Mouse (Mus musculus): ENCODE measurements around the gene Kcnmb1.

Gene Kcnmb1

DNA sequence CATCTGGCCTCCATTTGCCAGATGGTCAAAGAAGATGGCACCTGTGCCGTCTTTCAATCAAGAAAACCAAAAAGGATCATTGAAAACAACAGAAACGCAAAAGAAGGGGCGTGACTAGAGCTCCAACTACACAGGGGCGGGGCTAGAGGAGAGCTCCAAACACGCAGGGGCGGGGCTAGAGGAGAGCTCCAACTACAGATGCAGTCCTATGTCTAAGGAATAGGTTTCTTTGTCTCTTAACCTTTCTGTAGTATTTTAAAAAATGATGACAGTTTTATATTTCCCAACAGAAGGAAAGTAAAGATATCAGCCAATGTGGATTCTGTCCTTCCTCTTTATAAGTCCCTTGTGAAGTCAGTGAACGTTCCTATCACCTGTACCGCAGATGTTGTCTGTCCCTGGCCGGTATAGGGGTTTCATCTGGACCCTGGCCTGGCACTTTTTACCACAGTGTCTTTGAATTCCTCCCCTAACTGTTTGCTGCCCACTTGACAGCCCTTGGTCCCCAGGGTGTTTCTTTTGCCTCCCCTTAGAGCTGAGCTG is 18.0 kb upstream of the Kcnmb1 start:
- no peak for DNase-seq (ENCODE audit: low spot score)

DNA sequence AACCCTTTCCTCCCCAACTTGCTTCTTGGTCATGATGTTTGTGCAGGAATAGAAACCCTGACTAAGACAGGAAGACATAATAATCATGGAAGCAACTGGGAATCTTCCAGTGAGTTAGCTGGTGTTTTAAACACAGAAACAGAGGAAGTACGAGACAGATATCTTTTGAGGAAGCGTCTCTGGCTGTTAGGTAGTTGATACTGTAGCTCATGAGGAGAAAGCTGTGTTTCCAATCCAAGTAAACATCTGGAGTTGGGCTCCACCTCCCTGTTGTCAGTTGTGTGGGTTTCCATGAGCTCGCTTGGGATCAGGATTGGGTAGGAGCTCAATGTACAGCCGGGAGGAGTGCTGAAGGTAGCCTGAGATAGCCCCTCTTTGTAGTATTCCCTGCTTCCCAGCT is 16.3 kb upstream of the Kcnmb1 start:
- no peak for DNase-seq (ENCODE audit: low spot score)

DNA sequence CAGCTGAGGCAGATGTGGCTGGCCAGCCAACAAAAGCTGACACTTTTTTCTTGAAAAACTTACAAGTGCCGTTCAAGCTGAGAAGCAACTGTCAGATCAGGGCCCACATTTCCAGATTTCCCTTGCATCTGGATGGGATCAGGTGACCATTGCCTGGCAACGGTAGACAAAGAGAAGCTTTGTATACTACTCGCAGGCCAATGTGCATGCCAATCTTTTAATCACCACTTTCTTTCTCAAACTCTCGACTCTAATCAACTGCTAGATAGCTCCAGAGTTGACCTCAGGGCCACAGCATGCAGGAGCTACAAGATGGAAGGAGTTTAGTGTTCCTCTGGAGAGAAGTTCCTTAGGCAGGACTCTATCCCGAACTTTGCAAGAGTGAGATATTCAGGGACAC is 11.7 kb upstream of the Kcnmb1 start:
- DNase-seq (ENCODE audit: low spot score), result no peak

DNA sequence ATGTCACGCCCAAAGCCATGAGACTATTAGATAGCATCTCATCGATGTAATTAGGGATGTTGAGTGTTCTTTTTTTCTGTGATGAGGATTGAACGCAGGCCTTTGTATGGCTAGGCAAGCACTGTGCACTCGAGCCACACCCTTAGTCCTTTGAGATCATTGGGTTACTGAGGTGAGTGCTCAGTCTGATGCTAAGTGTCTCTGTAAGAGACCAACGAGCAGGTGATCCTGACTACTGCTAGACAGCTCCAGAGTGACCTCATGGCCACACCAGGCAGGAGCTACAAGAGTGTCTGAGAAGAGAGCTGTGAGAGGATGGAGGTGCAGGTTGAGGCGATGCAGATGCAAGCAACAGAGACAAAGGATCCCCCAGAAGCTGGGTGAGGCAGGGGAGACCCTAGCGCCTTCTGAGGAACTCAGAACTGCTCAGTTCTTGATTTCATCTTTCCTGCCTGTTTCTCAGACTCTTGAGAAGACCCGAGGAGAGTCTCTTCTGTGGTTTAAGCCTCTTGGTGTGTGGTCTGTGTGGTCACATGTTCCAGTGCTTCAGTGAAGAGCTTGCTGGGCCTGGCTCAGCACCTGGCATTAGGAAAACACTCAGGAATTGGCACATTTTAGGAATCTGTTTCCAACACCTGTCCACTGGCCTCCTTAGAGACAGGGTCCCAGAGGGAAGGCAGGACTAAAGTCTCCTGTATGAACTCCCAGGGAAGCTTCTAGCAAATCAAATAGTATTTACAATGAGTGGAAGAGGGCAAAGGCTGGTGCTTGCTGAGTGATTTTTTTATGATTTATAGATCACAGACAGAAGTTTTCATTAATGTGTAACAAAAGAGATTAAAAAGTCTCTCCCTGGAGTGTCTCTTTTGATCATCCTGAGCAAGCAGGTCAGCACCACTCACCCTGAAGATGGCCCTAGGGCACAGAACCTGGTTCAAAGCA is 10.9 kb upstream of the Kcnmb1 start:
- no peak for DNase-seq (ENCODE audit: low spot score)

DNA sequence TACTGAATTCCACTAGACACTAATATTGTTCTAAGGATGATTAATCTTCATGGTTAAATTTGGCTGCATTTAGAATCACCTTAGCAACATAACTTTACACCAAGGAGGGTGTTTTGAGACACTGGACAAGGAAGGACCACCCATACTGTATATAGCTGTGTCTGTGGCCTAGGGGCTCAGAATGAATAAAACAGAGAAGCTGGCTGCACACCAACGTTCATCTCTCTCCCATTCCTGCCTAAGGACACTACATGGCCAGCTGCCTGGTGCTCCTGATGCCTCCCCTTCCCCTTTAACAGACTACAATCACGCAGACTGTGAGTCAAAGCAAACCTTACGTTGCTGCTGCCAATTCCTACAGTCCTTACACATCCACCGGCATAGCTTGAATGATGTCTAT is 6.8 kb upstream of the Kcnmb1 start:
- no peak for DNase-seq (ENCODE audit: low spot score)

DNA sequence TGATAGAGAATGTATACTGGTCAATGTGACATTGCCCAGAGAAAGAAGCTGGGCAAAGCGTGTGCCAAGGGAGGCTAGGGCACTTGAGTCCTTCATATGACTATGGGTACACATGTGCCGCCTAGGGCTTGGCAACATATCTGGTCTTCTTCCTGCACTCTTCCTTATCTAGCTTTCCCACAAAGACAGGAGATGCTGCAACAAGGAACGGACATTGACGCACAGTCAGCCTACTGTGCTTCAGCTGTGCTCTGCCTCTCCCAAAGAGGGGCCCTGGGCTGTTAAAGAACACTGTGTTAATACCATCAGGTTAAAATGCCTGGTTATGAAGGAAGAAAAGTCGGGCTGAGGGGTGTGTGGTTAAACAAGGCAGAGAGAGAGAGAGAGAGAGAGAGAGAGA is 6.2 kb upstream of the Kcnmb1 start:
- DNase-seq (ENCODE audit: low spot score), result no peak

DNA sequence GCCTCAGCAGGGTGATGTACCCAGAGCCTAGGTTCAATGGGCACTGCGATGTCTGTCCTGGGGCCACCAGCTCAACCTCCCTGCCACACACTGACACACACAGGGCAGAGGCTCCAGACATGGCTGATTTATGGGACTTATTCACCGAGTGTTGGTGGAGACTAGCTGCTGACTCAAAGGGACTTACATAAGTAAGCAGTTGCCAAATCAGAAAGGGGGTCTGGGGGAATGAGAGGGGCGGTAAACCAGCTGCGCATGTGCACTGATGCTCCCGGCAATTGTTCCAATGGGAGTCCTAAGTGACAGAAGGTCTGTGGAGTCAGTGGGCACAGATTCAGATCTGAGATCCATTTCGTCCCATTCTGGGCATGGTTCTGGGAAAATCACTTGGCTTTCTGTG is 5.2 kb upstream of the Kcnmb1 start:
- peak; percentile 15 for DNase-seq (ENCODE audit: low spot score)

DNA sequence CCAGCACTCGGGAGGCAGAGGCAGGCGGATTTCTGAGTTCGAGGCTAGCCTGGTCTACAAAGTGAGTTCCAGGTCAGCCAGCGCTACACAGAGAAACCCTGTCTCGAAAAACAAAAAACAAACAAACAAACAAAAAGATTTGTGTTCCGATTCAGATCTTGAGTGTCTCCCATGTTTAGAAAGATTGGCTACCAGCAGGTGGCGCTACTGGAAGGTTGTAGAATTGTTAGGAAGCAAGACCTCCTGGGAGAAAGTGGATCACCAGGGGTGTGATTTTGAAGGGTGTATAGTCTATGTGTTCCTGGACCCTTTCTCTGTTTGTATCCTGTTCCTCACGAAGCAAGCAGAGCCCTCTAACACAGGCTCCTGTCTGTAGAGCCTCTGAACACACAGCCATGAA is 4.1 kb upstream of the Kcnmb1 start:
- DNase-seq (ENCODE audit: low spot score), result peak; percentile 38

DNA sequence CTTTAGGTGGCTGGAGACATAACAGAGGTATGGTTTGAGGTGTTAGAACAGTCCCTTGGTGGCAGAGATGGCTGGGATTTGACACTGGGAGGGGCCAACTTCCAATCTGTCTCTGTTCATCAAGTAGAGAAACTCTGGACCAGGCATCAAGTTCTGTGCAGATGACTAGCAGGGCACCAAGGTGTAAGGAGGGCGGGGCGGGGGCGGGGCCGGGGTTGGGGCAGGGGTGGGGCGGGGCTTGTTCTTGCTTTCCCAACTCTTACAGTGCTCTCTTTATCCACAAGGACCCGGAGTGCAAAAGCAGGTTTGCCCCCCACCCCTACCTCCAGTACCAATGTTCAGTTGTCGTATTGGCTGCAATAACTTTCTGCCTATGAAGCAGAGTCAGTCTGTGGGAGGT is 635 bp upstream of the Kcnmb1 start:
- no peak for DNase-seq (ENCODE audit: low spot score)

DNA sequence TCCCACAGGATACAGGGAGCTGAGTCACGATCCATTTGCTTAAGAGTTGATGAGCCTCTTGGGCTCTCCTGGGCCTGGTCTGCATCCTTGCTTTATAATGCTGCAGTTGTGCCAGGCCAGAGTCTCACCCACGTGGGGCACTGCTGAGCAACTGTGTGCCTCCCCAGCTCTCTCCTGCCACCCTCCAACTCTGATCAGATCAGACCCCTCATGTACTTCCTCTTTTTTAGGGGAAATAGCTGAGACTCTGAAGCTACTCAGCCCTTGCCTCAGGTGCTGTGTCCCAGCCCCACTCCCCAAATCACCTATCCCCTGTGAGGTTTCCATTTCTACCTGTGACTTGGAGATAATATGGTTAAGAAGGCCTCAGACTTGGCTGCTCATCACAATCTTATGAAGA is 2.6 kb downstream of the Kcnmb1 start:
- DNase-seq (ENCODE audit: low spot score), result no peak

DNA sequence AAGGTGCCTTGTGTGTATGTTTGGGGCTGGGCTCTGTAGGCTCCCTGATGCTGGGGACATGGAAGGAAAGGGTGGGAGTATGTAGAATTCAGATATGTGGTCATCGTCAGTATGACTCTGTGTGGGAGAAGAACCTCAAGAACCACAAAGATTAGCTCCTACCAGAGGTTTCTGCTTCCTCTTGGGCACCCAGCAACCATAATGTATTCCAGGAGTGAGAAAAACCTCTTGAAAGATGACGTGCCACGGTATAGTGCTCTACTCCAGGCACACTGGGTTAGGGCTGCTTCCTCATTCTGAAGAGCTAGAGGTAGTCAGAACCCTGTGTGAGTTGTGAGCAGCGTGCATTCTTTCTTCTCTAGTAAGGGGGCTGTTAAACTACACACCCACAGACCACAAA is 4.9 kb downstream of the Kcnmb1 start:
- no peak for DNase-seq (ENCODE audit: low spot score)

DNA sequence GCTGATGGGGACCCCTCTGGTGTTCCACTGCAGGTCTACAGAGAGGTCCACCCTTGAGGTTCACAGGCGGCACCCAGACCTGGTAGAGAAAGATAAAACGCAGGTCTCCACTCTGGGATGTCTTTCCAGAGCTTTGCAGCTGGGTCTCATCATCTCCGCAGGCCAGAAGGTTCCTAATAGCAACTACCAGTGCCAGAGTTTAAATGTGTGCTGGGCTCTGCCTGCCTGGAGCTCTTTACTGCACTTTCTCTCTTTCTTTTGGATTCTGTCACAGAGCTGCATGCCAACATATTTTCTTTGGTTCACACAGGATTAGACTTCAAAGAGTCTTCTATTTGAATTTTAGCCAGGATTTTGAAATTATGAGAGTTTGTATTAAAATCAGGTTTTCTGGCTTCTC is 6.4 kb downstream of the Kcnmb1 start:
- no peak for DNase-seq (ENCODE audit: low spot score)

DNA sequence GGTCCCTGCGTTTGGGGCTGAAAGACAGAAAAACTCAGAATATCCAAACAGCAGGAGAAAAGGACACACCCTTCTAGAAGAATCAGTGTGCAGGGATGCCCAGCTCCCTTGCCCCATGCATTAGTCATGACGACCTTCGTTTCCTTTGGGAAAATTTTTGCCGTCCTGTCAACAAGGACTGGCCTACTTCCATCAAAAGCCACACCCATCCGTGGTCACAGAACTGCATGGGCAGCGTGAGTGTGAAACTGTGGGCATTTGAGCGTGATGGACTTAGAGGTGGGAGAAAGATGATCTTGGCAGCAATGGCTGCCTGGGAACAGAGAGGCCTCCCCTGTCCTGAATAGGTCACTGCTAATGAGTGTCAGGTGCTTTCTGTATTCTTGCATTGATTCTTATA is 9.3 kb downstream of the Kcnmb1 start:
- no peak for DNase-seq (ENCODE audit: low spot score)

DNA sequence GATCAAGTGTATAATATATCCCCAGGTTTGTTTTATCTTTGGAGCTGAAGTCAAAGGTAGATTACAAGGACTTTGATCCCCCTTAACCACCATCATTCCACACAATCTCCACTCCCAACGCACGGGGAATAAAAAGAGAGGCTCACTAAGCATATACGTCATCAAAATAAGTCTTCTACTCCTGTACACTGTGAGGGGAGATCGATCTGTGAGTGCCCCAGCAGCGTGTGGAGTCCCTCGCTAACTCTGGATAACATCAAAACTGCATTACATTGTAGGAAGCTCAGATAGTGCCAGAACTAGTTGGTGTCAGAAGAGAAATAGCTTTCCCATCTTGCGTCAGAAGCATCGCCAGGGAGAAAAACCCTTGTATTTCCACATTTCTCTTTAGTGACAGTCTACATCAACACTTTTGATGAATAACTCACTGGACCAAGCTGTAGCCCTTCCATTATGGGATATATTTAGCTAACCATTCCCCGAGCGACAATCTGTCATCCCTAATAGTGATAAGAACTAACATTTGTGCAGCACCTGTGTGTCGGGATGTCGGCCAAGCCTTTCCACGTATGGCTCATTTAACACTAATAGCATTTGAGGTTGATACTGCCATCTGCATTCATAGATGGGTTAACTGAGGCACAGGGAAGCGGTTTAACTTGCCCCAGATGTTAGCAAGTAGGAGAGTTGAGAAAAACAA is 11.7 kb downstream of the Kcnmb1 start:
- no peak for DNase-seq (ENCODE audit: low spot score)

DNA sequence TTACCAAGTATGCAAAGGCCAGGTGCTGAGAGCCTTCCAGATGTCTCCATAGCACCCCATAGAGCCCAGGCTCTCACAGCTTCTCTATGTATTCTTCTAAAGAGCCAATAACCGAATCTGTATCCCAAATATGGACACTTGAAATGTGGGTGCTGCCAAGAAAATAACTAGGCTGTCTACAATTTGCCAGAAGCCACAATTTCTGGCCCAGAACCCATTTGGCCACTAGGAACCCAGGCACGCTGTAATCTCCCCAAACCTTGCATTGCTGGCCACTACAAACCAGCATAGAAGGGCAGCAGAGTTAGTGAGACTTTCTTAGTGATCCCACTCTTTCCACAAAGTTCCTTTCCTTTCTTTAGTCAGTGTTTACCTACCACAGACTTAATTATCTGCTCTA is 12.3 kb downstream of the Kcnmb1 start:
- no peak for DNase-seq (ENCODE audit: low spot score)

DNA sequence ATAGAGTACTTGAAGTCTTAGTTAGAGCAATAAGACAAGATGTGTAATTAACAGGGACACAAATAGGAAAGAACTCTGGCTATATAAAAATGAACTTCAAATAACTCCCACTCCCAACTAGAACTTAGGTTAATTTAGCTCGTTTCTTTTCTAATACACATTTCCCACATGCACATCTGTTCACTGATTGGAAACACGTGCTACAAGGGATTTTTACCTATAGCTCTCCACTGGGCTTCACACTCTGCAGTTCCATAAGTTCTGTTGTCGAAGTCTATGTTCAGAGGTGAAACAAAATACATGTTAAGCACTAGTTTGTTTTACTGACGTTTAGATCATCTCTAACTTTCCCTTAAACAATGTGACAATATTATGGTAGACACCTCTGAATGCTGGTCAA is 17.3 kb downstream of the Kcnmb1 start:
- no peak for DNase-seq (ENCODE audit: low spot score)

DNA sequence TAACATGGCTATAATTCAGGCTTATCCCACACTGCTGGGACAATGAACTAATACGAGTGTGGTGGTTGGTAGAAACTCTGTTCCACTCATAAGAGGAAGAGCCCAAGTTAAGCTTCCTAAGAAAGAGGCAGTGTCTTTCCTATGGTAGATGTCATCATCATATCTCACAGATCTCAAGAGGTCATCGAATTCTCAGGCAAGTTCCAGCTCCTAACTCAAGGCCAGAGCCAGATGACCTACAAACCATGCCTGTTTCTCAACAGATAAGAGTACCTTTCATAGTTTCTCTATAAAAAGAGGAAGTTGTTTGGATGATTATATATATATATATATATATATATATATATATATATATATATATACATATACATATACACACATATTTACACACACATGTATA is 23.7 kb downstream of the Kcnmb1 start:
- no peak for DNase-seq (ENCODE audit: low spot score)

DNA sequence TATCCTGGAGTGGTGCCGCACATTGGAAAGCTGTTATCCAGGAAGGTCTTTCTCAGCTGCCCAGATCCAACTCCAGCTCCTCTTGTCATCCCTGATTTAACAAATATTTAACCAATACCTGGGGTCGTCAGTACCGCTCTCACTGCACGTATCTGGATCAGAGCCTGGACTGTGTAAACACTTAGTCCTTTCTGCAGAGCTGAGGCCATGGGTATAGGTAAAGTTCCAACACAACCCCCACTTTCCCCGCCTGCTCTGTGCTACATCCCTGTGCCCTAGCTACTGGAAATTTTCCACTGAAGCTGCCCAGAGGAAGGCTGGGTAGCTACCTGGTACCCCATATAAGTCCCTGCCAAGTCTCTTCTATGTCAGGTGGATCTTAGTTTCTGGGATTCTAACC is 27.2 kb downstream of the Kcnmb1 start:
- no peak for DNase-seq (ENCODE audit: low spot score)

DNA sequence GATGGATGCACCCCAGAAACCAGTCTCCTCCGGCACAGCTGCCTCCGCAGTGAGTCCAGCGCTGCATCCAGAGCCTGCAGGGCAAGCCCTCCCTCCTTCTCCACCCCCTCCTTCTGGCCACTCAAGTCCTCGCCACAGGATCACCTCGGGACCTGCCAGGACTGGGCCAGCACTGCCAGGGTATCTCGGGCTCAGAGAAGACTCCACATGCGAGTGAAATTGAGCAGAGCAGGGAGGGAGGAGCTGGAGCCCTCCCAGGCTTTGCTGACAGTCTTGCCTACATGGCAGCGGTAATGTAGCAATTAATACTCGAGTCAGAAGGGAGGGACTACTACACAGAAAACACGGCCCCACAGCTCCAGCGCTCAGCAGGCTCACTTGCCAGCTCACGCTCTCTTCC is 30.1 kb downstream of the Kcnmb1 start, which contains the start of gene Kcnip1:
Kcnip1 (minus strand) TSS at position 215 of the 400 bp plus-strand sequence.
- no peak for DNase-seq (ENCODE audit: low spot score)

DNA sequence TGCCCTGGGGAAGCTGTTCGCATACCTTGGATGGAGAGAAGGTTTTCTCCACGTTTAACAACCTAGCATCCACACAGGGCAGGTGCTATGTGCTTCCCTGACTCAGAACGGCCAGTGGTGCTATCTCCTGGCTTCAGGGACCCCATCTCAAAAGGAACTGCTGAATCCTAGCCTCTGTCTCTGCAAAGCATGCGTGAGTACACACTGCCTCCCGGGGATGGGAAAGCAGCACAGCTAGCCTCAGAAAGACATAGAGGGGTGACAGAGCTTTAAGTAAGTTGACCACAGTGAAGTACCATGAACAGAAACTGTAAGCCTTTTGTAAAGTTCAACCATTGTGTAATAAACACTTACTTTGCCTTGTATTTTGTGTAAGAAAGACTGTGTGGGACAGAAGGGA is 30.7 kb downstream of the Kcnmb1 start:
- no peak for DNase-seq (ENCODE audit: low spot score)

DNA sequence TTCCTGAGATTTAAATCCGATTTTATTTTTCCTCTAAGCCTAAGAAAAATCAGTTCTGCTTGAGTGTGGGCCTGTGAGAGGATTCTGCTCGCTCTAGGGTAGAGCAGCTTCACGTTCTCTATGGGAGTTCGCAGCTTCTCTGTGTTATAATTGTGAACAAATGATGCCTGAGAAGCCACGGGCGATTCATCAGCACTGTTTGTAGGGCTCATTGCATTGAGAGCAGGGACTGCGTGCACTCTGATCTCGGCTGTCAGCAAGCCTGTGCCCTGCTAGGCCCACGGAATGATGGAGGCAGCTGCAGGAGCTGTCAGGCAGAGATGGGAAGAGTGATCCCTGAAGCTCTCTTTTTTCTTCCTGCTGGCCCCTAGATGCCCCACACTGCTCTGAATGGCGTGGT is 35.4 kb downstream of the Kcnmb1 start:
- DNase-seq (ENCODE audit: low spot score), result no peak

DNA sequence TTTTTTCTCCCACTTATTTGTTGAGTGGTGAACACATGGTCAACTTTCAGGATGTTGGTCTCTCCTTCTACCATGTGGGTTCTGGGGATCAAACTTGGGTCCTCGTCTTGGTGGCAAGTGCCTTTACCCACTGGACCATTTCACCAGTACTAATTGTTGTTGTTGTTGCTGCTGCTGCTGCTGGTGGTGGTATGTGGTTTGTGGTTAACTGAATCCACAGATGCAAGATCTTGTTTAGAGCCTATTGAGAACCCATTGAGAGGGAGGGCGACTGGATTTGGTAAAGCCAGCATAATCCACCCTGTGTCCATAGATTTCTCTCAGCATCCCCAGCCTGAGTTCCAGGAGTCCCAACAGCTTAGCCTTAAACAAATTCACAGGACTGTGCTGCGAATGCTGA is 37.6 kb downstream of the Kcnmb1 start:
- DNase-seq (ENCODE audit: low spot score), result no peak

DNA sequence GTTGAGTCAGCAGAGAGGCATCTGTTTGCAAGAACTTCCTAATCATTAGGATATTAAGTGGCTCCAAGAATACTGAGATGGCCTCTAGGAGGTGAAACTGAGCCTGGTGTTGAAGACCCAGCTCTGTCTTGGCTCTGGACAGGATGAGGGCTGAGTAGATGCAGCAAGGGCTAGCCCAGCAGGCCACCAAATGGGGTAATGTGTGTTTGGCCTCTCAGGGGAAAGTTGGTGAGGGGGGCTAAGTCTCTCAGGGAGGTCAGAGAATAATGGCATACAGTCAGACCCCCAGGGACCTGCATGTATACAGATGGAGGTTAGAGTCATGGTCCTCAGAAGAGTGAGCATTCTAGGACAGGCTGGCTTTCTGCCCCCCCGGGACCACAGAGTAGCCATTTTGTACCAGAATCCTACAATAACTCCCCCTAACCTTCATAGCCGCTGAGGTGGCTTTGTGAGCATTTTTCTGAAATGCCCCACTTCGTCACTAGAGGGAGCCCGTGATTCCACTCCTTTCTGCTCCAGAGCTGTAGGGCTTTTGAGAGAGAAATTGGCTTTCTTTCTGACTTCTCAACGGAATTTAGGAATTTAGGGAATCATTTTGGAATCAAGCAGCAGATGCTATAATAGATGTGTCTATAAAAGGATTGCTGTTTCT is 39.3 kb downstream of the Kcnmb1 start:
- peak; percentile 71 for DNase-seq (ENCODE audit: low spot score)

Data from layer of hippocampus, adult 11-12 months (tissue).